ENCODE assay signal across 11 mouse cellular contexts in the genomic region with DNA sequence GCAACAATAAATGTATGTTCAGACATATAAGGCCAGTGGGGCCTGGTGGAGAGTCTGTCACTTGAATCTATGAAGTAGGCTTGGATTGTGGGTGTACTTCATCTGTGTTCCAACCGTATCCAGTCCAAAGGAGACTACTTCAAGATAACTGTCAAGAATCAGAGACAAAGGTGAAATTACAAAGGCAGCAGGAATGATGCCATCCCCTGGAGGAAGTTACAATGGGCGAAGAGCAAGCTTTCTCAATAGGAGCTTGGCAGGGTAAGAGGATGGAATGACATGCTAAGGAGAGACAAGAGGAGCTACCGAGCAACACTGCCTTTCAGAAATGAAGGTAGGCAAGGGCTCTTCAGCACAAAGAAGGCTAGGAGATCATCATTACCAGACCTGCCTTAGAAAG.
"Had no signal": no experiment of that assay in that cellular context is flagged by ENCODE, and none has a peak within 500 bp of the region (broad histone marks: within the 10 kb centered on the region; RNA-seq: fewer than 3 reads in every experiment).

No protein-coding gene starts in this region.

- DNase-seq: right cerebral cortex, adult 18-20 months; right cerebral cortex, postnatal 14 days; right cerebral cortex, postnatal 25 days; right cerebral cortex, postnatal 4 days; spleen, adult 18-20 months; thymus, adult 18-20 months; thymus, adult 2 months; thymus, postnatal 14 days; thymus, postnatal 25 days; thymus, postnatal 36 days; thymus, postnatal 4 days had no signal
